Mouse (Mus musculus) gonadal fat pad, adult 2 months (tissue): Measurements from ENCODE around the gene Sap30bp. TPM values are rescaled to one million over a fixed set of nuclear protein-coding genes. Genes with fewer than 3 reads are reported as not detected.

Source experiments
- DNase-seq: peaks from one replicate; pipeline ENCODE4 v3.0.0-alpha.2; 2012; ENCODE audit warnings: low read depth
- polyA plus RNA-seq: library from polyadenylated mRNA; depleted of rRNA; stranded (reverse); fragments of >200 nt; gene quantifications from 2 replicates; pipeline ENCODE4 v1.2.3, GENCODE M21; 2012; rRNA removed

Sap30bp gene
- polyA plus RNA-seq, 1 experiment: 25.2 TPM

DNA sequence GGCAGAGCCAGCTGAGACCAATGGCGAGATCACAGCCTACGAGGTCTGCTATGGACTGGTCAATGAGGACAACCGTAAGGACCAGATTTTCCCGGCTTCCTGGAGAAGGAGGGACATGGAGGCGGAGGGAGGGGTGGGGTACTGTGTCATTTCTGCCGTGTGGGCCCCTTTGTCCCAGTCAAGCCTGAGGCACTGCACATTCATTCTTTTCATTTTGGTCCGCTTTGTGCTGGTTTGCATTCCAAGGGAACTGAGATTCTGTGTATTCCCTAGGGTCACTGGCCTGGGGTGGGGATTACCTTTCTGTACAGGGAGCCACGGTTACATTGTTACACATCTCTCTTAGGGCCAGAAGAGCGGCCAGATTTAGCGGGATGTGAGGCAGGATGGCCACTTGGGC, 67.5 kb downstream of the Sap30bp start:
- no peak for DNase-seq

GRCm38 (mm10) chr11:116001725-116002124, 68.6 kb downstream of the Sap30bp start:
- no peak for DNase-seq

DNA sequence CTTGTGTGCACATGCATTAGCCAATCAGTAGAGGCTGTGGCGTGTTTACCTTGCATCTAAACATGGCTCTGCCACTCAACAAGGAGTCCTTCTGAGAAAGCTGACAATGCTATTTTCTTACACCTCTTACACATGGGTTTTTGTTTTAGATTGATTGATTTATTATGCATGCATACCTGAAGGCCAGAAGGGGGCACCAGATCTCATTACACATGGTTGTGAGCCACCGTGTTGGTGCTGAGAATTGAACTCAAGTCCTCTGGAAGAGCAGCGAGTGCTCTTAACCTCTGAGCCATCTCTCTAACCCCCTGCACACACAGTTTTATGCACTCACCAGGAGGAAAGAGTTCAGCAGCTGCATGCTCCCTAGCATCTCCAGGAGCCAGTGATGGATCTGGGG, 69.8 kb downstream of the Sap30bp start:
- no peak for DNase-seq

- no peak for DNase-seq
Measured at GRCm38 (mm10) chr11:116004186-116004823, 71.2 kb downstream of the Sap30bp start.

GRCm38 (mm10) chr11:116004840-116005700, 72.0 kb downstream of the Sap30bp start:
- no peak for DNase-seq

DNA sequence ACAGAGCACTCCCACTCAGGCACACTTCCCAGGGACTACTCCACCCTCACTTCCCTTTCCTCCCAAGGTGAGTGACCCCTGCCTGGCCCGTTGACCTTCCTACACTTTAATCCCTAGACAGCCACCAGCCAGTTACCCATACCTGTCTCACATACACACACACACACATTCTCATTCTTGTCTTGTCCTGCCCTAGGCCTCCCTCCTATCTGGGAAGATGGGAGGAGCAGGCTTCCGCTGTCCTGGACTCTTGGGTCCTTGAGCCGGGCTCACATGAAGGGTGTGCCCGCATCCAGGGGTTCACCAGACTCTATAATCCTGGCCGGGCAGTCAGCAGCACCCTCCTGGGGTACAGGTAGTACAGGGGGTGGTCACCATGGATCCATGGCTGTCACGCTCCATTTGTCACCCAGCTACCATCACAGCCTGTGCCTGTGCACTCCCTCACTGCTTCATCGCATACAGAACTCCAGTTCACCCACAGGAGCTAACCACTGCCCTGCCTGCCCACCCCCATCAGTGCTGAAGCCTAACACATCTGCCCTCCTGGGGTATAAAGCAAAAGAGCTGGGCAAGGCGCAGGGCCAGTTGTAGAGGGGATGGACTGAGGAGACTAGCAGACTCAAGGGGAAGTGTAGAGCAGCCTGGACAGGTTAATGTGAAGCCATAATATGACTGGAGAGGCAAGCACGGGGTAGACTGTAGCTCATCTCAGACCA, 72.8 kb downstream of the Sap30bp start:
- no peak for DNase-seq

GRCm38 (mm10) chr11:116007095-116007850, 74.2 kb downstream of the Sap30bp start:
- DNase-seq: no peak

DNA sequence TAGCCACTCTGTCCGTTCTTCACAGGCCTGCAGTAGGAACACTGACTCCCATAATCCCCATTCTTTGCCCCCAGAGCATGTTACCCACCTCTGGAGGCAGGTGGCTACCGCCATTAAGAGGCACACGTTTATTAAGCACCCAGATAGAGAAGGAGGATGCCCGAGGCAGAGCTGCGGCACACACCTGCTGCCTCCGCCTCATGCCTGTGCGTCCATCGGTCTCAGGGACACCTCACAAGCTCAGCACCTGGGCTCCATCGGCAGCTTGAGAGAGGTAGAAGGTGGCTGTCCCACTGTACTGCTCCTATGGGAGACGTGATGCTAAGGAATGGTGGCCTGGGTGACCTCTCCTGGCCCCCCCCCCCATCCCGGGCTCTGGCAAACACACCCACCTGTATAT, 75.3 kb downstream of the Sap30bp start:
- DNase-seq: no peak

GRCm38 (mm10) chr11:116008832-116009375, 75.8 kb downstream of the Sap30bp start:
- DNase-seq: no peak

DNA sequence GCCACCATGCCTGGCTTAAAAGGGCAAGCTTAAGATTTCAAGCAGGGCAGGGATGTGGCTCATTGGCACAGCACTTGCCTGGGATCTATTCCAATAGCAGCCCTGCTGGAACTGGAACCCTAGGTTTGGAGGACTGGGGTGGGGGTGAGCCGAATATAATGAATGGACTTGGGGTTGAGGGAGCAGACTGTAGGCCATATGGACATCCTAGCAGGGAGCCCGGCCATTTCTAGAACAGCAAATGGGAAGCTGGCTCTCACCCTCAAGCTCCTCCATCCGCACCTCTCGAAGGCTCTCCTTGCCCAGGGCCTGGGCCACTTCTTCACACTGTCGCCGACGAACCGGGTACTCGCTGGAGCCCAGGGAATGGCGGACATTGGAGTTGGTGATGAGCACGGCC, 76.6 kb downstream of the Sap30bp start:
- no peak for DNase-seq

- no peak for DNase-seq
Measured at GRCm38 (mm10) chr11:116010146-116010545, 77.1 kb downstream of the Sap30bp start.

DNA sequence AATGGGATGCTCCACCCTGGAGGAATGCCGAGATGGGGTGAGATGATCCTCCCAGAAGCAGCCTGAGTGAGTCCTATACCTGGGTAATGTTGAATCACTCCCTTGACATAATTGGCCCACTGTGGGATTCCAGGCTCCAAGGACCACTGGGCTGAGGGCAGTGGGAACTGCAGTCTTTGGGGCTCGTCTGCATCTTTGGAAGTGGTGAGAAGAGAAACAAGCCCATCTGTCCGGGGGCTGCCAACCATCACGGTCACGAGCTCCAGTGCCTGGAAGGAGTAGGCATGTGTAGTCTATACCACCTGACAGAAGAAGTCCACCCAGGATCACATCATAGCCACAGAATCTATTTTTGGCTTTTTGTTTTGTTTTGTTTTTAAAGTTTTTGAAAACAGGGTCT, 77.9 kb downstream of the Sap30bp start:
- no peak for DNase-seq

- DNase-seq: no peak
Measured at GRCm38 (mm10) chr11:116011529-116012261, 78.6 kb downstream of the Sap30bp start.

- DNase-seq: no peak
Measured at GRCm38 (mm10) chr11:116012262-116012947, 79.3 kb downstream of the Sap30bp start, which contains the start of gene Galk1. Galk1 (minus strand) TSS chr11:116012719.

DNA sequence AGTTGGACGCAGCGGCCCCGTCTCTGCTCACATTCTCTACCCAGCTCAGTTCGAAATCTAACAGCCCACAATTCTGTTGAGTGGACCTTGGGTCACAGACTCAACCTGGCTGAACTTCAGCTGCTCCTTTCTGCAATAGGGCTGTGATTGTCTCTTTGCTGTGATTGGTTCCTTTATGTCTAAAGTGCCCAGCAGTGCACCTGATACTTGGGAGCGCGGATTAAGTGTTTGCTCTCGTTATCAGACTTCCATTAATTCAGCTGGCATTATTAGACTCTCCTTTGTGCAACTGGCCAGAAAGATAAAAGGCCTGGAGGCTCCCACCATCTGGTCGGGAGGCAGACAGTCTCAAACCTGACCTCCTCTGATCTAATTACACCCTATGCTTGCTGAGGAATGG, 81.7 kb downstream of the Sap30bp start:
- no peak for DNase-seq

Other genes with a start within 250 kb of the Sap30bp start
- 41.2 and 42.4 TPM in 2 replicates for gene Grb2, start 224.7 kb upstream of the Sap30bp start, polyA plus RNA-seq
- 63.0 and 103 TPM in 2 replicates for gene Tmem94, start 167.8 kb upstream of the Sap30bp start, polyA plus RNA-seq
- 46.6 and 59.6 TPM in 2 replicates for gene Caskin2, start 119.6 kb upstream of the Sap30bp start, polyA plus RNA-seq
- 22.6 and 24.1 TPM in 2 replicates for gene Tsen54, start 118.6 kb upstream of the Sap30bp start, polyA plus RNA-seq
- 106 and 107 TPM in 2 replicates for gene Llgl2, start 109.2 kb upstream of the Sap30bp start, polyA plus RNA-seq
- gene Myo15b, start 74.9 kb upstream of the Sap30bp start, polyA plus RNA-seq: 13.1 and 22.6 TPM in 2 replicates
- 9.2 and 13.7 TPM in 2 replicates for gene Smim5, start 33.3 kb upstream of the Sap30bp start, polyA plus RNA-seq
- 0.86 and 1.5 TPM in 2 replicates for gene Smim6, start 21.3 kb upstream of the Sap30bp start, polyA plus RNA-seq
- gene Recql5, start 195 bp downstream of the Sap30bp start, polyA plus RNA-seq: 21.5 and 26.4 TPM in 2 replicates
- 9.3 and 11.0 TPM in 2 replicates for gene Itgb4, start 41.4 kb downstream of the Sap30bp start, polyA plus RNA-seq
- gene Galk1, start 79.4 kb downstream of the Sap30bp start, polyA plus RNA-seq: 46.9 and 47.3 TPM in 2 replicates
- gene H3f3b, start 94.7 kb downstream of the Sap30bp start, polyA plus RNA-seq: 147 and 215 TPM in 2 replicates
- gene Unk, start 97.0 kb downstream of the Sap30bp start, polyA plus RNA-seq: 30.2 and 35.0 TPM in 2 replicates
- 1.3 and 1.6 TPM in 2 replicates for gene Unc13d, start 144.7 kb downstream of the Sap30bp start, polyA plus RNA-seq
- gene Wbp2, start 153.7 kb downstream of the Sap30bp start, polyA plus RNA-seq: 180 and 211 TPM in 2 replicates
- 35.0 and 38.8 TPM in 2 replicates for gene Trim47, start 193.9 kb downstream of the Sap30bp start, polyA plus RNA-seq
- 8.5 and 8.8 TPM in 2 replicates for gene Trim65, start 197.8 kb downstream of the Sap30bp start, polyA plus RNA-seq
- gene Mrpl38, start 205.6 kb downstream of the Sap30bp start, polyA plus RNA-seq: 34.4 and 49.0 TPM in 2 replicates
- gene Fbf1, start 234.9 kb downstream of the Sap30bp start, polyA plus RNA-seq: 36.0 and 43.7 TPM in 2 replicates